Mouse (Mus musculus): ENCODE data around the gene Ccdc182. TPM values are rescaled to one million over a fixed set of nuclear protein-coding genes. Genes with fewer than 3 reads are reported as not detected.

The Ccdc182 gene
- total RNA-seq, 2 experiments from 2014 or later = not detected

DNA sequence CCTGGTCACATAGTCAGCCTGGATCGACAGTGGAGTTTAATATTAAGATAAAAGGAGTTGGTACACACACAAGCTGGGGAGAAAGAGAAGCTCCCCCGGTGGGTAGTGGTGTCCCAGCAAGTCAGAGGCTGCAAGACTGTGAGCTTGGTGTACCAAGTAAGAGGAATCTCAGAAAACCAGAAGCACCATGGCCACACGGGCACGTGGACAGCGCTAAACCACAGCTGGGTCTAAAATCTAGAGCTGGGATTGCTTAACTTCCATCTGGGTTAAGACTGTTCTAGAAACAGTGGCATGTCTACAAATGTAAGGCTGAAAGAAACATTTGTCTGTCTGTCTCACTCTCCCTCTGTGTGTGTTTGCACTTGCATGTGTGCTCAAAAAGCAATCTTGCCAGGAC lies 21.5 kb downstream of the Ccdc182 start:
- no peak for DNase-seq (ENCODE audit: extremely low spot score in 1 of 2, low spot score in 1 of 2)

DNA sequence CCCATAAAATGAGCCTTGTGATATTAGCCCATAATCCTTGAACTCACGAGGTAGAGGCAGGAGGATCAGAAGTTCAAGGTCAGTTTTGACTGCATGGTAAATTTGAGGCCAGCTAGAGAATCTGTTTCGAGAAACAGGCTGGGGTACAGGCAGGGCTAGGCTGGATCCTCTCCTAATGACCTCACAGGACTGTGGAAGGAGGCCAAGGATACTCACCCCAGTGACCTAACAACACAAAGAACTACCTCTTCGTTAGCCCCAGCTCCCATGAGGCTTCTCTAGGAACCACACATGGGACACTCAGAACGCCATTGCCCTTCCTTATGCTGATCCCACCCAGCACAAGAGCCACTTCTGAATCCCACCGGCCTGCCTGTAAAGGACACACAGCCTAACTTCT lies 25.0 kb downstream of the Ccdc182 start:
- no peak for DNase-seq (ENCODE audit: extremely low spot score in 1 of 2, low spot score in 1 of 2)

DNA sequence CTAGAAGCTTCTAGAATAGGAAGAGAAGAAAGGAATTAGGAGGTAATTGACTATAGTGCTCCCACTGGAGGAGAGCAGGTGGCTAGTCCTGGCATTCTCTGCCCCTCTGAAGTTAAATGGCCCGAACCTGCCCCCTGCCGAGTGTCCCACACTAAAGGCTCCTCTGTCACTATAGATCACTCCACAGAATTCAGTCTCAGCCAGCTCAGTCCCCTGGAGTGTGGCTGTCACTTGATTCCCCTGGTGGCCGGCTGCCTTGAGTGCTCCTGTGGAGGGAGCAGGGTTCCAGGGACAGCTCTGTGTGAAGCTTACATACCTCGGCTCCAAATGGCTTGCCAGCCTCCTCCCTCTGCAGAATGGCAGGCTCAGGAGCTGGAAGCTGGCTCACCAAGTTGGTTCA lies 33.2 kb downstream of the Ccdc182 start:
- no peak for DNase-seq (ENCODE audit: extremely low spot score in 1 of 2, low spot score in 1 of 2)

DNA sequence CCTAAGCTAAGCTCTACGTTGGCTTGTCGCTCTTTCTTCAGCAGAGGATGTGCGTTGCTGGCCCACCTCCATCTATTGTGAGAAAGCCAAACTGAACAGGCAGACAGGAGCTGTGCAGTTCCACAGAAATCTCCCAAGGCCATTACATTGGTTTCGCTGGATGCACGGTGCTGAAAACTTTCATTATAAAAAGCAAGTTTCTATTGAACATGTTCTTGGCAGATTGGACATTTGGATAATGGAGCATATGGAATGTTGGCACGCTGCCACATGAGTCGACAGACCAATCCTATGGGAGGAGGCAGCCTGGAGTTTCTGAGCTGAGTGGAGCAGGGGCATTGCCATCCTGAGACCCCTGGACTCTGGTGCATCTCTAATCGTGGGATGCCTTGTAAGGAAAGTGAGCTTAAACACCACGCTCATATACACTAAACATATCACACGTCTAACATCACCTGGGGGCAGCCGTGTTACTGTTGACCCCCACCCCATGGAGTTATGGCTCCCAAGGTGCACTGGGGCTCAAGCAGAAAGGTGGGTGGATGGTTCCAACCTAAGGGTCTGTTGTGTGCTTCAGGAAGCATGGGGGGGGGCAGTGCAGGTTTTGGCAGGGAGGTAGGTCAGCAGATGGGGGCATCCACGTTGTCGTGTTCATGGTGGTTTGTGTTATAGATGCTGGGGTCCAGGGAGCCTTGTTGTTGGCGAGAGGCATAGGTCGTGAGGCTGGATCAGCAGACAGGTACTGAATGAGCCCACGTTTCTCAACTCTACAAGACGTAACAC lies 35.1 kb downstream of the Ccdc182 start:
- no peak for DNase-seq (ENCODE audit: extremely low spot score in 1 of 2, low spot score in 1 of 2)

DNA sequence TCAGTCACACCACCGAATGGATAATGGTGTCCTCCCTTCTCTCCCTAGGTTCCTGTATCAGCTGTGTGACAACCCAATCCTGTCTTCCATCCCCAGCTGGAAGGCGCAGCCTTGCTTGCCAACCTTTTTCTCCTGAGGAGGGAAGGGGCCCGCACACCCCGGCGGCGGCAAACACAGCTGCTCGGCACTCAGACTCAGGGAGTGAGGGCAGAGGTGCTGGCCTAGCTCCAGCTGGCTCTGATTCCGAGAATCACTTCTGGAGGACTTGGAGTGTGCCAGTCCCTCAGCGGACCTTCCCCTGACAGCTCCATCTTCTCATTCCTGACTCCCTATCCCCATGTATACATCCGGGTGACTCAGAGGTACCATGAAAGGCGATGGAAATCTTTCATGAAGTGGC lies 36.9 kb downstream of the Ccdc182 start:
- DNase-seq (ENCODE audit: extremely low spot score in 1 of 2, low spot score in 1 of 2) = peak in 1 of 2 experiments; percentile 14

DNA sequence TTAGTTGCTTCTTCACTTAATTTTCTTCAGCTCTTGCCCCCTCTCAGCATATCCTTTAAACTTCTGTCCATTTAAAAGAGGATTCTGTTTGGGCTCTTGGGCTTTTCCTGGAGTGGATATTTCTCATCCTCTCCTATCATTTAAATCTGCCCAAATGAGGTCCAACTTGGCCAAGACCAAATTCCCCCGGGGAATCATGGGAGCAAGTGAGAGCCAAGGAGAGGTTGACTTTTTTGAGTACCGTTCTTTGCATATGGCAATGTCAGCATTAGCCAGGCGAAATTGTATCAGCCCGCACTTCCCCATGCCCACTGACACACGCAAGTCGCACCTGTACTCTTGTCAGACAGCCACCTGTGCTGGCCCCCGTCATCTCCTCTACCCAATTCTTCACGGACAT lies 37.9 kb downstream of the Ccdc182 start:
- DNase-seq (ENCODE audit: extremely low spot score in 1 of 2, low spot score in 1 of 2) = no peak

DNA sequence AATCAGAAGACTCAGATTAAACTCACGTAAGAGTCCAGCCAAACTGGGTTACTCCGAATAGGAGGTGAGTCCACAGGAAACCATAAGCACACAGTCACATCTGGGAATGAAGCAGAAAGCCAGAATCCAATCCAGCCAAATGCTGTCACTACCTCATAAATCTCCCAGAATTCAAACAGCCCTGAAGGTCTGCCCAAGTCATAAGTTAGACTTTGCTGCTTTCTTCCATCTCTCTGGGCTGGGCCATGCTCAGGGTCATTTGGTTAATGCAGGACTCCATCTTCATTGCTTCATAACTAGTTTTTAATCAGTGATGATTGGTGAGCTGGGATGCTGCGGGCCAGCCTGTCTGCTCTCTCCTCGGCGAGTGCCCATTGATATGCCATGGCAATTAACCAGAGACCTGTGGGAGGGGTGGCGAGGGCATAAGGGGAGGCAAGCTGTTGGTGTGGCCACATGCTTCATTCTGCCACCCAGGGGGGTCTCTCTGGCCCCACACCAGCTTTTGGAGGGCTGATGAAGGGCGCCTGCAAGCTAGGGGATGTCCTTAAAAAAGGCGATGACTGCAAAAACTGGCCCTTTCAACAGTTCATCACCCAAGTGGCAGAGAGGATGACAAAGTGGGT lies 38.6 kb downstream of the Ccdc182 start:
- no peak for DNase-seq (ENCODE audit: extremely low spot score in 1 of 2, low spot score in 1 of 2)

DNA sequence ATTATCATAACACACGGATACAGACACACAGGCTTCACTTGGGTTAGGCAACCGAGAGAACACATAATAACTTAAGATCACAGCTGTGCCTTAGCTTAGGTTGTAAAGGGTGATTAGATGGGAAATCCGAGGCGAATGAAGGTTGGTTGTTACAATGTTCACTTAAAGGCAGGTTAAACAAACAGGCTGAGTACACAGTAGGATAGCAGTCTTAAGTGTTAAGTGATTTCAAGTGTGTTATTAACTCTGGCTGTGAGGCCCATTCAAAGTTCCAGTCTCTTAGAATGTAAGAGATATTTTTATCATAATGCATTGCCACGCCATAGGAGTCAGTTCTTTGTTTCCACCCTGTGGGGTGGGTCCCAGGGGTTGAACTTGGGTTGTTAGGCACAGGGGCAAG lies 41.0 kb downstream of the Ccdc182 start:
- DNase-seq (ENCODE audit: extremely low spot score in 1 of 2, low spot score in 1 of 2) = no peak

DNA sequence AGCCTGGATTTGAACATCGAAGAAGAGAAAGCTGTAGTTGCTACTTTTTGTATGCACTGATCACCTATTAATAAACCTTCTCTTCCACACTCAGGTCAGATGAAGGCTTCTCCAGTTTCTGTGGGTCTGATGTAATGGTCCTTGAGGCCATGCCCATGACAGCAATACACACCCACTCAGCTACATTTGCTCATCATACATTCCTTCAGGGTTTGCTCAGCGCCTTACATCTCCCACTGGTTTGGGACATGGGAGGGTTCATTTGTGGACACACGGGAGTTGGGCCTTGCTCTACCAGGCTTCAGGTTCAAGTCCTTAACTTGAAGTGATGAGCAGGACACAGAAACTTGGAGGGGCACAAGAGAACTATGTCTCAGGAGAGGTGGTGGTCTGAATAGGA lies 44.1 kb downstream of the Ccdc182 start:
- DNase-seq (ENCODE audit: extremely low spot score in 1 of 2, low spot score in 1 of 2) = no peak

Other genes with a start within 250 kb of the Ccdc182 start
- 100 to 1,000 TPM; 191 to 221 TPM for gene Srsf1, start 246.7 kb upstream of the Ccdc182 start, total RNA-seq (2021)
- gene Vezf1, start 225.8 kb upstream of the Ccdc182 start, total RNA-seq (2021) = 10 to 100 TPM; 22.1 TPM
- 10 to 100 TPM; 26.0 to 33.3 TPM for gene Cuedc1, start 196.0 kb upstream of the Ccdc182 start, total RNA-seq (2021)
- 10 to 100 TPM; 66.1 to 66.6 TPM for gene Mrps23, start 89.7 kb upstream of the Ccdc182 start, total RNA-seq (2021)

Data from layer of hippocampus, postnatal 25 days (tissue).